In the genomic region with DNA sequence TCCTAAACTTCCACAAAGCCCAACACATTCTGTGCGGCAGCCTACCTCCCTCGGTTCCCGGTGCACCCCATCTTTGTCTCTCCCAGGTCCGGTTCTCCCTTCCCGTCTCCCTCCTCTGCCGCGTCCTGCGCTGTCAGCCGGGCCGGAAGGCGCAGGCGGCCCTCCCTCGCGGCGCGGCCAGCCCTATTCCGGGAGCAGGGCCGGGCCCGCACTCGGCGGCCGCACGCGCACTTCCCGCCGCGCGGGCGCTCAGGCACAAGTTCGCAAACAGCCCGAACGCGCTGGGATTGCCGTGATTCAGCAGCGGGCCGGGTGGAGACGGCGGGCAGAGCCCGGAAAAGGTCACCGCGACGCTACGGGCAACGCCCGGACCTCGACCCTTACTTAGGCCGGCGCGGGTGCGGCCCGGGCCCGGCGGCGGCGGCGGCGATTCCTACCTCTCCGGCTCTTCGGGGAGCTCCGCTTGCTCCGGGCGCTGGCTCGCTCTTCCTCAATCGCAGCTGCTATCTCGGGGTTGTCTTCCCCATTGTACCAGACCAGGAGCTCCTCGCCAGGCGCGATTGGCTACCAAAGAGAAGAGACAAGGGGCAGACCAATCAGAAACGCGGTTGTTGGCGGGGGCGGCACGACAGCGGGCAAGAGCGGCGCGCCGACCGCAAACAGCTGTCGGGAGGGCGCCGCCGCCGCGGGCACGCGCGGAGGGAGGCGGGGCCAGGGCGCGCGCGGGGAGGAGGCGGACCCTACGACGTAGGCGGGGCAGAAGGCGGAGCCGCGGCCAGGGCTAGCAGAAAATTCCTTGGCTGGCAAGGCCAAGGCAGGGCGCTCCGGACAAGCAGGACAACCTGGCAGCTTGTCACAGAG, we compare ENCODE assay signal across 8 mouse cellular contexts. TPM values are rescaled to one million over a fixed set of nuclear protein-coding genes. Genes with fewer than 3 reads are reported as not detected.
DNase-seq lines count a peak whose midpoint lies in the region; ATAC-seq lines count a peak whose summit lies in the region.

No protein-coding gene starts in this region.

- peak; percentile 100 for ATAC-seq in hindbrain, embryonic 15.5 days (ENCODE audit: low FRiP score, low read depth)

- under 1% methylated on average over 97 of the region's 102 CpGs for WGBS in hindbrain, embryonic 15.5 days

- peaks cover 43% of the 10 kb centered on the region for H3K4me1 ChIP-seq in hindbrain, embryonic 15.5 days (replicated peaks)

- H3K27ac ChIP-seq in hindbrain, embryonic 15.5 days (replicated peaks): peak overlapping the region; percentile 99

- peak overlapping the region; percentile 97 for H3K4me3 ChIP-seq in hindbrain, embryonic 15.5 days

- no peaks in the 10 kb centered on the region for H3K9me3 ChIP-seq in hindbrain, embryonic 15.5 days

- no peaks in the 10 kb centered on the region for H3K27me3 ChIP-seq in hindbrain, embryonic 15.5 days

- DNase-seq in T-cell, adult 2 months (ENCODE audit: low spot score): peak; percentile 99
- peak; percentile 99 for DNase-seq in cerebellum, postnatal 36 days
- peak; percentile 98 to 99 for DNase-seq in frontal cortex, postnatal 36 days (ENCODE audit: low spot score in 2 of 2)
- DNase-seq in left cerebral cortex, adult 11 months (ENCODE audit: low spot score): peak; percentile 98
- peak; percentile 99 to 100 for DNase-seq in lung, postnatal 4 days
- peak; percentile 98 for DNase-seq in retina, postnatal 7 days (ENCODE audit: low read depth, low spot score)
- peak; percentile 96 for DNase-seq in urinary bladder, adult 2 months (ENCODE audit: low spot score)

- peaks cover 3% of the 10 kb centered on the region for H3K36me3 ChIP-seq in hindbrain, embryonic 15.5 days

- peak overlapping the region; percentile 93 for H3K9ac ChIP-seq in hindbrain, embryonic 15.5 days

- H3K4me2 ChIP-seq in hindbrain, embryonic 15.5 days: peak overlapping the region; percentile 69

RNA-seq across cellular contexts. Expression of gene Prdm2, which starts 50.9 kb away (rescaled TPM):
- polyA plus RNA-seq in hindbrain, embryonic 15.5 days (2015; fragmentation: Nextera tagmentation; extraction: Ambion mirVana): 12.7 and 14.0 TPM in 2 replicates
- 12.1 and 18.0 TPM in 2 replicates for polyA plus RNA-seq in urinary bladder, adult 2 months (2012; rRNA removed)

Comparison
In these comparisons a context has a peak if more than half of its experiments do, and no peak if none do; other contexts are left out.
1. Peak in every context shown above with its lines: DNase-seq, ATAC-seq, H3K4me3 ChIP-seq and H3K27ac ChIP-seq.